Mouse (Mus musculus) liver, embryonic 14.5 days (tissue): ENCODE measurements around the gene Fxn. TPM values are rescaled to one million over a fixed set of nuclear protein-coding genes. Genes with fewer than 3 reads are reported as not detected.

Experiments used
- ATAC-seq: fragments of 200-750 bp; cut with Nextera tagmentation; 2 replicates; pipeline ENCODE4 v1.8.0; 2017; ENCODE audit warnings: moderate number of reproducible peaks, mild to moderate bottlenecking, moderate library complexity; ENCODE audit not compliant: insufficient read depth
- DNase-seq, 3 experiments: peaks; one replicate each; pipeline ENCODE4 v3.0.0-alpha.2; 2012 to 2013; ENCODE audit warnings: low read depth in 3 of 3, low spot score in 3 of 3
- H3K27ac ChIP-seq: fragments of 300-500 bp; sonication (generic); 2 replicates; pipeline ENCODE4 v1.5.1; 2014; ENCODE audit warnings: moderate library complexity, mild to moderate bottlenecking, control low read depth, inconsistent platforms
- H3K27me3 ChIP-seq: fragments of 300-500 bp; sonication (generic); 2 replicates; pipeline ENCODE4 v1.6.1; 2014; ENCODE audit warnings: mild to moderate bottlenecking, low read length, moderate library complexity; ENCODE audit not compliant: control insufficient read depth, insufficient read depth
- H3K36me3 ChIP-seq: fragments of 300-500 bp; sonication (generic); replicated peaks from 2 replicates; pipeline ENCODE4 v1.6.1; 2014; ENCODE audit warnings: low read depth; ENCODE audit not compliant: control insufficient read depth, insufficient read depth
- H3K4me1 ChIP-seq, 2 experiments: fragments of 200-500 bp in 1 of 2; fragments of 300-500 bp in 1 of 2; sonication (generic) in 1 of 2; replicated peaks; 2 replicates each; pipeline ENCODE4 v1.6.1; 2012 to 2014; ENCODE audit warnings: antibody characterized with exemption in 1 of 2, inconsistent platforms in 1 of 2, low read length in 1 of 2; ENCODE audit not compliant: control insufficient read depth in 2 of 2, insufficient read depth in 2 of 2
- H3K4me2 ChIP-seq: fragments of 300-500 bp; sonication (generic); 2 replicates; pipeline ENCODE4 v1.6.1; 2014; ENCODE audit warnings: low read depth, mild to moderate bottlenecking, control low read depth, moderate library complexity
- H3K4me3 ChIP-seq, 2 experiments: fragments of 200-500 bp in 1 of 2; fragments of 300-500 bp in 1 of 2; sonication (generic) in 1 of 2; 2 replicates each; pipeline ENCODE4 v1.5.1; 2012 to 2014; ENCODE audit warnings: low read depth in 2 of 2, low read length in 2 of 2, mild to moderate bottlenecking in 2 of 2, control low read depth in 1 of 2, inconsistent platforms in 1 of 2, moderate library complexity in 1 of 2; ENCODE audit not compliant: insufficient read depth in 1 of 2
- H3K9ac ChIP-seq: fragments of 300-500 bp; sonication (generic); replicated peaks from 2 replicates; pipeline ENCODE4 v1.6.1; 2014; ENCODE audit warnings: mild to moderate bottlenecking, control low read depth, moderate library complexity
- H3K9me3 ChIP-seq: fragments of 300-500 bp; sonication (generic); 2 replicates; pipeline ENCODE4 v1.6.1; 2016; ENCODE audit warnings: low read length, mixed read lengths; ENCODE audit not compliant: control insufficient read depth
- CTCF ChIP-seq: IDR thresholded peaks from 2 replicates; pipeline ENCODE4 v1.5.1; 2016; ENCODE audit warnings: antibody characterized with exemption, low read depth, control low read depth
- EP300 ChIP-seq: IDR thresholded peaks from 2 replicates; pipeline ENCODE4 v1.6.1; 2016; ENCODE audit warnings: antibody characterized with exemption, low read depth
- WGBS: fragments of 180-500 bp; shearing (Covaris S2); extraction: QIAGEN DNeasy Blood & Tissue Kit; methylation state at CpG from one replicate; pipeline ENCODE4 v1.1.7; 2014; ENCODE audit not compliant: insufficient replicate concordance; 5-methylcytosine and 5-hydroxymethylcytosine counted together
- polyA plus RNA-seq, 2 experiments: library from polyadenylated mRNA; depleted of rRNA in 1 of 2; stranded (reverse) in 1 of 2; unstranded in 1 of 2; fragments of >200 nt; fragmentation: Nextera tagmentation in 1 of 2; extraction: Ambion mirVana in 1 of 2; gene quantifications; 2 replicates each; pipeline versions ENCODE4 v1.2.1 to v1.2.3; 2012 to 2014

Gene Fxn
- polyA plus RNA-seq, 2 experiments = 25.3 to 47.4 TPM

DNA sequence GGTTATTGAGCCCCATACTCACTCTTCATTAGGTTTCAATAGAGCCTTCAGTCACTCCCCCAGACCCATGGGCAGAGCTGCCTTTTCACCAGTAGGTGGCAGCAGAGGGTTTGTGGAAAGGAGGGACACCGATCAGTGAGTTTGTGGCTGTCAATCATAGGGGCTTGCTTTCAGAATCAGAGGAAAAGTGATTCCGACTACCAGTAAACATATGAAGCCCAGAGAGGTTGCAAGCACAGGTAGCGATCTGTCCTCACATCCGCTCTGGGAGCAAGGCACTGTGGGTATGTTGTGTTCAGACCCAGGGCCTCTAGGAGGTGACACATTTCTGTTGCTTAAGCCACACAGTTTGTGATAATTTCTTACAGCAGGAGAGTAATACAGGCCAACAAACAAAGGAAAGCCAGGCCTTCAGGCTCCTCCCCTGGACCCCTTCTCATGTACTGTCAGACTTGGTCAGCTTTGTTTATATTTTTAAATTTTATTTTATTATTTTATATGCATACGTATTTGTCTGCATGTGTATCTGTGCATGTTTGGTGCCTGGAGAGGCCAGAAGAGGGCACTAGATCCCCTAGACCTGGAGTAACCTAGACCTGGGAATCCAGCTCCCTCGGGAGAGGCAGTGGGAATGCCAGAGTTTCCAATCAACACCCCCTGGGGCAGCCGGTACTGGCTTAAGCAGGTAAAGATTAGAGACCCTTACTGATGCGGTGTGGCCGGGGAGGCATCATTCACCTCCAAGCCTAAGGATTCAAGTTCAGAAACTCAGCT lies 20.8 kb upstream of the Fxn start:
- Histone ChIP-seq H3K4me1 (no peaks in the 10 kb centered on the region), H3K4me3 (peak overlapping the region in 1 of 2 experiments; percentile 60; a peak in 2 of 4 replicates), H3K9me3 (no peaks in the 10 kb centered on the region), H3K27ac (no peak overlapping the region), H3K36me3 (no peaks in the 10 kb centered on the region), H3K9ac (no peak overlapping the region), H3K4me2 (peak overlapping the region; percentile 52), H3K27me3 (no peaks in the 10 kb centered on the region)
- TF ChIP-seq EP300 (no peak), CTCF (peak; percentile 94)
- DNase-seq (peak; percentile 49 to 63 (median 51)), ATAC-seq (peak; percentile 58; the same call in 1 of the 2 replicates)
- 19% methylated on average over 9 of the region's 9 CpGs for WGBS

DNA sequence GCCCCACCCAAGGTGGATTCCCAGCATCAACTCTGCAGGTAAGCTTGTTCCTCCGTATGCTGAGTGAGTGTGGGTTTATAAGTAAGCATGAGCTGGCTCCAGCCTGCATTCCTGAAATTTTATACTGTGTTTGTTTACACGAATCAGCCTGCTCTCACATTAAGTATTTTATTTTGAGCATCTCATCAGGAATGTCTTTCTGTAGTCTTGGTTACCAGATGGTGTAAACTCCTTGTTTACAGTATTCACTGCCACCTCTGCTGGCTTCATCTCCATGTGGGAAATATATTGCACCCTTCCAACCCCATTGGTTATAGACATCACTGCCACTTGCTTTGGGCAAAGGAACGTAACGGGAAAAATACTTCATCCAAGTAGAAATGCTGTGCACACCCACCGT lies 13.1 kb upstream of the Fxn start:
- Histone ChIP-seq H3K27ac (no peak overlapping the region), H3K9ac (no peak overlapping the region), H3K4me3 (no peak overlapping the region), H3K9me3 (no peaks in the 10 kb centered on the region), H3K27me3 (no peaks in the 10 kb centered on the region), H3K36me3 (no peaks in the 10 kb centered on the region), H3K4me1 (no peaks in the 10 kb centered on the region), H3K4me2 (no peak overlapping the region)
- 71% methylated on average over 5 of the region's 5 CpGs for WGBS
- ATAC-seq (no peak), DNase-seq (no peak)
- TF ChIP-seq EP300 = no peak
- TF ChIP-seq CTCF = no peak

DNA sequence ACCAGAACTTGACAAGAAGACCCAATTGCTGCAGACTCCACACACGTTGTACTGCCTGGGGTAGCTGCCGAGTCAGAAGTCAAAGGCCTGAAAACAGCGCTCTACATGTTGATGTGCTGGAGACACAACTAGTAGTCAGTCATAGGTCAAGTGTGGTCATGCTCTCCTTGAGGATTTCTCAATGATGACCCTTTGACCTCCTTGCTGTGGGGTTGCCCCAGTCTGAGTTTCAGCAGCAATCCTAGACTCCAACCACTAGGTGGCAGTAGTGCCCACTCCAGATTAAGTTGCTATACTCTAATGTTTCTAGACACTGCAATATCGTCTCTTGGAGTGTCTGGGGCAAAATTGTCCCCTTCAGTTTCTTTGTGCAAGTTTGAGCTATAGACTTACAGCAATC lies 3.8 kb upstream of the Fxn start:
- no peak for TF ChIP-seq EP300
- TF ChIP-seq CTCF = peak; percentile 93
- Histone ChIP-seq H3K27ac (no peak overlapping the region), H3K9me3 (no peaks in the 10 kb centered on the region), H3K27me3 (no peaks in the 10 kb centered on the region), H3K4me3 (no peak overlapping the region), H3K36me3 (no peaks in the 10 kb centered on the region), H3K4me1 (peaks cover 3 to 10% of the 10 kb centered on the region in 2 experiments), H3K9ac (no peak overlapping the region), H3K4me2 (no peak overlapping the region)
- no peak for ATAC-seq
- DNase-seq = peak in 2 of 3 experiments; percentile 56 to 59
- WGBS = 60% methylated on average over 4 of the region's 4 CpGs

DNA sequence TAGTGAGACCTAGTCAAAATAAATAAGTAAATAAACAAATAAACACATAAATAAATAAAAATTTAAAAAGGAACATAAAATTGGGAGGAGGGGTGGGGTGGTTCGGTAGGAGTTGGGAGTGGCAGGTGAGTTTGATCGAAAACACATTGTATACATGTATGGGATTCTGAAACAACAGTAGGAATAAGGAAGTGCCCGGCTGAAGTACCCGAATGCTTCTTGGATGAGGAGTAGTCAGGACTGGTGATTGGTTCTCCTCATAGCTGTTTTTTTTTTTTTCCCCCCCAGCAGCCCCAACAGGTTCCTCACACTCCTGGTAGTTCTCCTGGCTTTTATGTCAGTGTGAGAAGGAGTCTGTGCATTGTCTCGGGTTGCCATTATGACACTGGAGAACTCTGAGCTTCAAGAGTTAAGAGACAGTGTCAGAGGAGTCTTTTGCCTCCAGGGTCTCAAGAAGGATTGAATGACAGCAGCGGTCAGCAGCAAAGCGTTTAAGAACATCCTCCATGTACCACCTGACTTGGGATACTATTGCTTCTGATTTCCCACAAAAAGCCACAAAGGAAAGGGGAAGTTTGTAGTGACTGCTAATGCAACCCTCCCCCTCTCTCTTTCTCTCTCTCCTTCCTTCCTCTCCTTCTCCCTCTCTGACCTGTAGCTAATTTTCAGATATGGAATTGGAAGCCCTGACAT lies 1.0 kb upstream of the Fxn start:
- Histone ChIP-seq H3K9me3 (no peaks in the 10 kb centered on the region), H3K4me2 (peak overlapping the region; percentile 97), H3K36me3 (peaks cover 3% of the 10 kb centered on the region), H3K27ac (peak overlapping the region; percentile 51), H3K4me3 (peak overlapping the region; percentile 71 to 91), H3K9ac (peak overlapping the region; percentile 64), H3K4me1 (peaks cover 16 to 26% of the 10 kb centered on the region in 2 experiments), H3K27me3 (no peaks in the 10 kb centered on the region)
- TF ChIP-seq CTCF (no peak), EP300 (no peak)
- 18% methylated on average over 7 of the region's 7 CpGs for WGBS
- ATAC-seq (no peak), DNase-seq (no peak)
